In genomic region chr13:90088962-90089824, GRCm38 (mm10) we compare ENCODE assay signal across 7 mouse cellular contexts. TPM values are rescaled to one million over a fixed set of nuclear protein-coding genes. Genes with fewer than 3 reads are reported as not detected.
A peak's percentile ranks its signal among the peaks of the same experiment; 100 is the strongest.
DNase-seq lines count a peak whose midpoint lies in the region; ATAC-seq lines count a peak whose summit lies in the region.

Gene Tmem167, plus strand, starts transcription at chr13:90089123.
Gene Xrcc4, minus strand, starts transcription at chr13:90089608.

- no peaks in the 10 kb centered on the region for H3K27me3 ChIP-seq in embryonic facial prominence, embryonic 12.5 days
- H3K27me3 ChIP-seq in limb, embryonic 11.5 days (ENCODE audit: control insufficient read depth, insufficient read depth, low read length), result no peaks in the 10 kb centered on the region
- H3K27me3 ChIP-seq in midbrain, embryonic 14.5 days (ENCODE audit: control insufficient read depth, insufficient read depth, low read length), result no peaks in the 10 kb centered on the region

- H3K9me3 ChIP-seq in embryonic facial prominence, embryonic 12.5 days, result no peaks in the 10 kb centered on the region
- H3K9me3 ChIP-seq in limb, embryonic 11.5 days (ENCODE audit: control insufficient read depth, low read length), result no peaks in the 10 kb centered on the region
- no peaks in the 10 kb centered on the region for H3K9me3 ChIP-seq in midbrain, embryonic 14.5 days (ENCODE audit: control insufficient read depth, low read length)

- peak within 1 kb of the TSS; percentile 92 for H3K4me3 ChIP-seq in embryonic facial prominence, embryonic 12.5 days
- H3K4me3 ChIP-seq in limb, embryonic 11.5 days (ENCODE audit: low read depth, low read length), result peak within 1 kb of the TSS; percentile 91
- H3K4me3 ChIP-seq in midbrain, embryonic 14.5 days (replicated peaks; ENCODE audit: low read depth, low read length), result peak within 1 kb of the TSS; percentile 97

- H3K9ac ChIP-seq in embryonic facial prominence, embryonic 12.5 days, result peak within 1 kb of the TSS; percentile 92
- H3K9ac ChIP-seq in limb, embryonic 11.5 days (ENCODE audit: low read length), result peak within 1 kb of the TSS; percentile 93
- H3K9ac ChIP-seq in midbrain, embryonic 14.5 days (replicated peaks; ENCODE audit: low read length), result peak within 1 kb of the TSS; percentile 93

- 2% methylated on average over 41 of the region's 41 CpGs for WGBS in embryonic facial prominence, embryonic 12.5 days
- WGBS in limb, embryonic 11.5 days, result 3% methylated on average over 41 of the region's 41 CpGs
- WGBS in midbrain, embryonic 14.5 days, result 2% methylated on average over 41 of the region's 41 CpGs

- peak within 1 kb of the TSS; percentile 90 for H3K4me2 ChIP-seq in embryonic facial prominence, embryonic 12.5 days (replicated peaks)
- peak within 1 kb of the TSS; percentile 84 for H3K4me2 ChIP-seq in limb, embryonic 11.5 days (ENCODE audit: low read depth, severe bottlenecking)
- peak within 1 kb of the TSS; percentile 70 for H3K4me2 ChIP-seq in midbrain, embryonic 14.5 days (ENCODE audit: low read length)

- peak within 1 kb of the TSS; percentile 91 for H3K27ac ChIP-seq in embryonic facial prominence, embryonic 12.5 days
- peak within 1 kb of the TSS; percentile 69 for H3K27ac ChIP-seq in limb, embryonic 11.5 days (replicated peaks; ENCODE audit: low read depth, low read length)
- H3K27ac ChIP-seq in midbrain, embryonic 14.5 days (replicated peaks; ENCODE audit: low read depth, low read length), result peak within 1 kb of the TSS; percentile 88

- H3K4me1 ChIP-seq in embryonic facial prominence, embryonic 12.5 days, result no peaks in the 10 kb centered on the region
- no peaks in the 10 kb centered on the region for H3K4me1 ChIP-seq in limb, embryonic 11.5 days (ENCODE audit: control insufficient read depth, insufficient read depth, low read length)
- peaks cover 13% of the 10 kb centered on the region; the same call in 1 of the 2 replicates for H3K4me1 ChIP-seq in midbrain, embryonic 14.5 days (ENCODE audit: control insufficient read depth, insufficient read depth, low read length)

- DNase-seq in adrenal gland, postnatal 25 days, result peak; percentile 94
- DNase-seq in heart, adult 11 months, result peak; percentile 100
- peak; percentile 96 for DNase-seq in kidney, adult 18-20 months
- DNase-seq in limb, embryonic 11.5 days (ENCODE audit: low spot score), result peak; percentile 93
- DNase-seq in midbrain, embryonic 14.5 days, result peak; percentile 98
- DNase-seq in spleen, adult 18-20 months, result peak; percentile 84 to 90

- H3K36me3 ChIP-seq in embryonic facial prominence, embryonic 12.5 days, result no peaks in the 10 kb centered on the region
- no peaks in the 10 kb centered on the region for H3K36me3 ChIP-seq in limb, embryonic 11.5 days (ENCODE audit: control insufficient read depth, insufficient read depth, low read length)
- no peaks in the 10 kb centered on the region for H3K36me3 ChIP-seq in midbrain, embryonic 14.5 days (ENCODE audit: control insufficient read depth, insufficient read depth, low read length)

- peak; percentile 100 for ATAC-seq in embryonic facial prominence, embryonic 12.5 days (ENCODE audit: insufficient number of reproducible peaks, insufficient read depth, low FRiP score, low TSS enrichment)
- peak; percentile 100 for ATAC-seq in limb, embryonic 11.5 days (ENCODE audit: insufficient number of reproducible peaks, low FRiP score, low TSS enrichment, low read depth)
- peak; percentile 100 for ATAC-seq in midbrain, embryonic 14.5 days (ENCODE audit: low FRiP score, low TSS enrichment)

RNA-seq across cellular contexts. Expression of gene Tmem167, which starts in this region (rescaled TPM):
- total RNA-seq in adrenal gland, postnatal 25 days (2021), result 16.6 and 19.9 TPM in 2 replicates
- polyA plus RNA-seq in embryonic facial prominence, embryonic 12.5 days (2016; fragmentation: Nextera tagmentation; extraction: Ambion mirVana), result 71.1 and 73.6 TPM in 2 replicates
- polyA plus RNA-seq in limb, embryonic 11.5 days (2014; fragmentation: Nextera tagmentation; extraction: Ambion mirVana), result 74.9 and 75.9 TPM in 2 replicates
- polyA plus RNA-seq in midbrain, embryonic 14.5 days (2014; fragmentation: Nextera tagmentation; extraction: Ambion mirVana), result 49.4 and 57.2 TPM in 2 replicates

RNA-seq across cellular contexts. Expression of gene Xrcc4, which starts in this region (rescaled TPM):
- 10.1 and 14.9 TPM in 2 replicates for total RNA-seq in adrenal gland, postnatal 25 days (2021)
- 8.8 and 10.2 TPM in 2 replicates for polyA plus RNA-seq in embryonic facial prominence, embryonic 12.5 days (2016; fragmentation: Nextera tagmentation; extraction: Ambion mirVana)
- 10.1 and 11.6 TPM in 2 replicates for polyA plus RNA-seq in limb, embryonic 11.5 days (2014; fragmentation: Nextera tagmentation; extraction: Ambion mirVana)
- polyA plus RNA-seq in midbrain, embryonic 14.5 days (2014; fragmentation: Nextera tagmentation; extraction: Ambion mirVana), result 15.0 and 15.6 TPM in 2 replicates

Comparison
In these comparisons a context has a peak if more than half of its experiments do, and no peak if none do; other contexts are left out.
1. Peak in every context shown above with its lines: DNase-seq, ATAC-seq, H3K4me3 ChIP-seq and H3K27ac ChIP-seq.